Mouse (Mus musculus) layer of hippocampus, adult 8-10 months (tissue): ENCODE measurements around the gene Evl. TPM values are rescaled to one million over a fixed set of nuclear protein-coding genes. Genes with fewer than 3 reads are reported as not detected.

Experiments
- DNase-seq, 2 experiments: peaks; one replicate each; pipeline ENCODE4 v3.0.0; 2022; ENCODE audit warnings: low spot score in 2 of 2
- total RNA-seq, 4 experiments: library from RNA; stranded (reverse); gene quantifications; 2 replicates each; pipeline ENCODE4 v1.2.4; 2022

Gene Evl
- total RNA-seq, 4 experiments from 2014 or later: 163 to 183 (median 171) TPM

DNA sequence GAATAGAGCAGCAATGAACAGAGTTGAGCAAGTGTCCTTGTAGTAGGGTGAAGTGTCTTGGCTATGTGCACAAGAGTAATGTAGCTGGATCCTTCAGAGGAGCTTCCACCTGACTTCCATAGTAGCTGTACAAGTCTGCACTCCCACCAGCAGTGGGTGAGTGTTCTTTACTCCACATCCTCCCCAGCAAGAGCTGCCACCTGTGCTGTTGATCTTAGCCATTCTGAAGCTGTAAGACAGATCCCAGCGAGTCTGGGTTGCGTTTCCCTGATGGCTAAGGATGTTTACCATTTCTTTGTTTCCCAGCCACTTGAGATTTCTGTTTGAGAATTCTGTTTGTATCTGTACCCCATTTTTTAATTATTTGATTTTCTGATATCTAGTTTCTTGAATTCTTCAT, 35.6 kb downstream of the Evl start:
- no peak for DNase-seq

DNA sequence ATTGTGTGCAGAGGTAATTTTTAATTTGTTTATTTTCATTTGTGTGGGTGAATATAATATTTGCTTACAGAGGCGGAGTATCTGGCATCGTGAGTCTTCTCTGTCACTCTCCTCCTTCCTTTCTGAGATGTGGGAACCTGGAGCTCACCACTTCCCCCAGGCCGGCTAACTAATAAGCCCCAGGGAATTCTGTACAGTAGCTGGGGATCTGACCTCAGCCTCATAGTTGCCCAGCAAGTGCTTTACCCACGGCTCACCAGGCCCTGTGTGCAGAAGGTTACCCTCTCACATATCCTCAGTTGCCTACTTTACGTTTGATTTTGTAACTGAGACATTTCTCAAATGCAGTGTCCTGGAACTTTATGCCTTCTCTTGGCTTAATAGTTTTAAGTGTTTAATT, 37.1 kb downstream of the Evl start:
- DNase-seq: no peak

DNA sequence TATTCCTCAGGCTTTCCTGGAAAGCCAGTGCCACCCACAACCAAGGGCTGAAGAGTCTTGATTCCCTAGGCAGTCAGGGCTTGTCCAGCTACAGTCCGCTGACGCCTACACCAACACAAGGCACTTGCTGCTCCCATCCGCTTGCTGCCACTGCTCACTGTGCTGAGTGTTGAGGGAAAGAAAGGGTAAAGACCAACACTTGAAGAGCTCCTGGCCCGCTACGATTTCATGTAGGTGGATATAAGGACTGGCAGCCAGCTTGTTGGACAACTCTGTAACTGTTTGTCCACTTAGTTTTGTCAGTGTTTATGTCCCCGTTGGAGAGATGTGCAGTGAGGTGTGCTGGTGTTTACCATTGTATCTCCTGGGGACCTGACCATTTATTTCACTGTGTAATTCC, 38.3 kb downstream of the Evl start:
- no peak for DNase-seq

DNA sequence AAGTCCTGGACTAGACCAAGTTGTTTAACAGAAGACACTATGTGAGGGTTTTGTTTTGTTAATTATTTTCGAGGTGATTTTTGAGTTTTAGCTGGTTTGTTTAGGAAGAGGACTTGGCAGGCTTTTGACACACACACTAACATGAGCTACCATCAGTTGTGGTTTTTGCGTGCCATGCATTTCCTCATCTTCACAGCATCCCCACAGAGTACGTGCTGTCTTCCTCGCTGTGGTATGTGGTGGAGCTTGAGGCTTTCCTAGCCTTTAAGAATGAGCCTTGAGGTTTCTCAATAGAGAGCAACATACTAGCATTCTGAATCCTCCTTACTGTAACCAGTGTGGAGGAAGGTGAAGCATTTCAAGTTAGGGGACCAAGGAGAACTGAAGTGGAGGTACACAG, 46.3 kb downstream of the Evl start:
- DNase-seq: no peak

DNA sequence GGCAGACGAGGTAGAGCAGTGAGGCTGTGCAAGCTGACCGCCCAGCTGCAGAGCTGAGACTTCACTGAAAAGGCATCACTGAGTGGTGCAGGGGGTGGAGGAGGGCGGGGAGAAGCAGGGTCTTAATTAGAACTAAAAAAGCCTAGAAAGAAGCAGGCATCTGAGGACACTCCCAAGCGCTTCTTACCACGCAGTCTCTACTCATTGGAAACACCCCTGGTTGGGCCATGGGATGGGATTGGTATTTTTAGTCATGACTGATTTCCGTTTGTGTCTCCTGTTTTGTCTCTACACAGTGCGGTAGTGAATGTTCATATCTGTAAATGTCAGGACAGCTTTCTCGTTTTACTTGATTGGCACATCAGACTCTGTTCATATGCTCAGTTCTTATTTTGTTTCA, 46.8 kb downstream of the Evl start:
- DNase-seq: no peak

DNA sequence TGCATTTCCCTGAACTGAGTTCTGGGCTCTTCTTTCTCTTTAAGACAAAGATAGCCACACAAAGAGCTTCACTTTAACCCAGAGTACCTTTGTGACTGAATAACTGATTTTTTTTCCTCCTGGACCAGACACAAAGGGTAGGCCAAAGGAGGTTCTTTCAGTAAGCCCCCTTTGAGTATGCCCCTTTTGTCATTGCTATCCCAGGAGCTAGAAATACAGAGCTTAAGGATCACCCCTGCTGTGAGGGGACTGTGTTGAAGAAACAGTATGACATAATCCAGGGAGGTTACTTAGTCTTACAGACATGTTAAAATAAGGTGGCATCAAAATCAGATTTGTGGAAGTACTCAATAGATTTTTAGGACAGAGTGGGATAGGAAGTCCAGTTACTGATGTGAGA, 50.0 kb downstream of the Evl start:
- DNase-seq: no peak

DNA sequence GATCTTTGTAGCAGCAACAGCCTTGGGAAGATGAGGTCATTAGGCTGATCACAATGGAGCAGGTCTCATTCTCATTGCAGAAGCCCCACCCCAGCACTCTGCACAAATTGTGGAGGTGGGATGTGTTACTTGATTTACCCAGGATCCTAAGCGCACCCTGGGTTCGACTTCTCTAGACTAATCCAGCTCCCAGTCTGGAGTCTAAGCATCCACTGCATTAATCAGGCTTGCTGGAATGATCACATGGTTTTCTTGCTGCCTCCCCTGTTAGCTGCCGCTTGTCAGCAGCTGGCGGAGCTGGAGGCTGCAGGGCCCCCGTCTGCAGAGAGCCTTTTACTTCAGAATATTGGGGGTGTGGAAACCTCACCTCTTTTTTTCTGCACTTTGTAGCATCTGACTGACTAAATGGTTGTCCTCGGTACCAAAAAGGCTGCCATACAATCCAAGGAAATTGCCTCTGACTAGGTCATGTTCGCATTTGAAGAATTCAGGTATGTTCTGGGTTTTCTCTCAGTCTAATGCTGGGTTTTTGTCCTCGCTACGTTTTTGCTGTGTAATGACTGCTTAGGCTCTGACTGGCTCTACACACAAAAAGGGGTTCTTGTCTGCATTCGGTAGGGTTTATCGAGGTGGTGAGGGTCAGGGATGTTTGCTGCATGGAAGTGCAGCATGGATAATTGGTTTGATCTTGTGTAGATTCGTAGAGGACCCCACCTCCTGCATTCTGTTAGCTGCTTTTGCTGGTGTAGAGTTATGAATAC, 51.2 kb downstream of the Evl start:
- DNase-seq: peak; percentile 13 to 15

DNA sequence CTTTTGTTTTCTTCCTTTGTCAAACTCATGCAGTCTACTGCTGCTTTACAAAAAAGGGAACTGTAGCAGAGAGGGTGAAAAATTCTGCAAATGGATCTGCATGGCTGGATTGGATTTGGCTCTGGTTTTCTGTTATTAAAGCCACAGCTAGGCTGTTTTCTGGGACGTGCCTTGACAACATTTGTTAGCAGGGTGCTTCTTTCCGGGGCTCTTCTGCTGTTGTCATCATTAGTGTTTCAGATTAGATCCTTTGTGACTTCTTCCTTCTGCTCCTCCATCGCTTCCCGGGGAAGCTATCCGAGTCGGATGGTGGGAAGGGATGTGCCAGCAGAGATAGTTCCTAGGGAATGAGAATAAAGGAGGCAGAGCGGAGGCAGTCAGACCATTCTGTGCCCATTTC, 51.8 kb downstream of the Evl start:
- peak in 1 of 2 experiments; percentile 15 for DNase-seq

DNA sequence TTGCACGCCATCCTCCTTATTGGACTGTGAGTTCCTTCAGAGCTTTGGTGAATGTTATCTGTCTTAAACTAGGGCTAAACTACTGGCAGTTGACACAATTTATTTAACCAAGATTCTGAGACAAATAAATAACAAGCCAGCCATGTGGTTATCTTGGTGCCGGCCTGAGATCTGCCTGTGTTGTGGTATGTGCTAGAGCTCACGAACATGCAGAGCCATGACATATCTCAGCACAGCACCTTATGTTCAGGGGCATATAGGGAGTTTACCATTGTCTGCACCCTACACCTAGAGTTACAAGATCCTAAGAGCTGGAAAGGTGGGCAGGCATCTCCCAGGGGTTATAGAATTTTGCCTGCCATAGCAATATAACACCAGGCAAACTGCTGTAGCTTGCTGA, 54.9 kb downstream of the Evl start:
- DNase-seq: no peak

DNA sequence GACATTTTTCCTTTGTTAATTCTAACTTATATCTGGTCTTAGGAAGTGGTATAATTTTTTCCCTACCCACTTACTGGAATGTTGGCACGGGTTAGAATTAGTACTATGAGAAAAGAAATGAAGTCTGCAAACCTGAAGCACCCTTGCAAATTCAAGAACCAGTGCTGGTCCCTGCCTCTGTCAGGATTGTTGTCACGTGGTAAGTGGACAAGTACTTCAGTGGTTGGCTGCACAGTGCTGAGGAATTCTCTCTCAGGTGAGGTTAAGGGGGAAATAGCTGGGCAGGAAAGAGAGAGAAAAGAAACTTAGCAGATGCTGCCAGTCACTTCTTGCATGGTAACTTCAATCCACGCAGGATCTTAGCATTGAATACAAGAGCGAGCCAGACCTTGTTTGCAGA, 55.7 kb downstream of the Evl start:
- DNase-seq: no peak

DNA sequence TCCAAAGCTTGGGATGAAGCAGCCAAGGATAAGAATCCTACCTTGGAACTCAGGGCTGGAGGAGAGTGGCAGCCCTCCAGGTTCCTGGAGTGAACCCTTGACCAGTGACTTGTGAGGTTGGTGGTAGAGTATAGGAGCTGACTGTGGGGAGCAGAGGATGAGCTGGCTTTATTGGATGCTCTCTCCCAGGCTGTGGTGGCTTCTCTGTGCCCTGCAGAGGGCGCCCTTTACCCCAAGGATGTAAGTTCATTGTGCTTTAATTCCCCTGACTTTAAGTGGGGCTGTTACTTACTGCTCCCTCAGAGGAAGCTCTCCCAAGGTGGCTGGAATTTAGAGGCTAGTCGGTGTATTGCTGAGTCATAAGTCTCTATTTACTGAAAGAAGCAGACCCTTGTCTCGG, 58.6 kb downstream of the Evl start:
- DNase-seq: peak in 1 of 2 experiments; percentile 44

DNA sequence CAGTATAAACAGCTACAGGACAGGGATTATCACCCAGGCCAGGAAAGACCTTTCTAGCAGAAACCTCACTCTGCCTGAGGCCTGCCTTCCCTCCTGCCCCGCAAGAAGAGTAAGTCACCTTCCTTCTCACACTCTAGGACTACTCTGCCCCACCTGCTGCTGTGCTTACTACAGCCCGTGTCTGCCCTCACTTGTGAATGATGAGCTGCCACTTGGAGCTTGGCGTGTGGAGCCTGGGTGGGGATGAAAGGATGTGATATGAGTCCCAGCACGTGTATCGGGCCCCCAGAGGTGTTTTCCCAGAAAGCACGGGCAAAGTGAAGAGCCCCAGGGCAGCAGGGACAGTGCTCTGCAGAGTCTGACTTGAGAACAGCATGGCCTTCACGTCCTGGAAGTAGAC, 63.0 kb downstream of the Evl start:
- DNase-seq: no peak

DNA sequence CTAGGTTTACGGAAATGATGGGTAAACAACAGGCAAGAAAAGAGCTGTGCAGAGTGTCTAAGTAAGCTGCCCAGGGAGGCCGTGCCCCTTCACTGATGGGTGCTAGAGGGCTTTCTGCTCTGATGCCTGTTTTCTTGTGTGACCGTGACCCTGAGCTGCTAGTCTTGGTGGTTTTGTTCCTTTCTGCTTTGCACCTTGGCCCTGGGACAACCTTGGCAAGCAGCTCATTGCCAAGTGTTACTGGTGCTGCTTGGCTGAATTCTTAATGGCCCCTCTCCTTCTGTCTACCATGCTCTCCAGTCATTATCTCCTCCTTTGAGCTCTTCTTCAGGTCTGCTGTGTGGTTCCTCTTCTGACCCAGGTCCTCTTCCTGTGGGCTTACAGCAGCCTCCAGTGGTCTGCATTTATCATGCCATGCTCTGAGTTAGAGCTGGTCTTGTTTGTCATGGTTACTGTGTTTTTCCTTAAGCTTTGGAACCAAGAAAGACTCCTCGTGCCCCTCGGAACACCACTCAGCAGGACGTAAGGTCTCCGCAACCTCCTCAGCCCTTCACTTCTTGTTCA, 65.4 kb downstream of the Evl start:
- no peak for DNase-seq

DNA sequence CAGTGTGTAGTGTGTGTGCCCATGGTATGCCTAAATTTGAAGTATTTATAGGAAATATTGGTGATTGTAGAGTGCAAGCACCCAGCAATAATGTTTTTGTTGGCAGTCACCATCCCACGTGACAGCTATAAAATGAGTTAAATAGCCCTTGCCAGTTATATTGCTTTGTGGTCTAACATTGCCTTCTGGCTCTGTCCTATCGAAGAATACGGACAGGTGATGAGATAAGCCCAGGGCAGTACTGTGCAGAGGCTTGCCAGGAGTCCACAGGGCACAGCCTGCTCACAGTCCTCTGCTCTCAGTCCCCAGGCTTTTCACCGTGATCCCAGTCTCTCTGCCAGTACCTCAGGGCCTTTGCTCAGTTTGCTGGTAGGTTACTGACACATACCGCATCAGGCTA, 67.9 kb downstream of the Evl start:
- DNase-seq: no peak

DNA sequence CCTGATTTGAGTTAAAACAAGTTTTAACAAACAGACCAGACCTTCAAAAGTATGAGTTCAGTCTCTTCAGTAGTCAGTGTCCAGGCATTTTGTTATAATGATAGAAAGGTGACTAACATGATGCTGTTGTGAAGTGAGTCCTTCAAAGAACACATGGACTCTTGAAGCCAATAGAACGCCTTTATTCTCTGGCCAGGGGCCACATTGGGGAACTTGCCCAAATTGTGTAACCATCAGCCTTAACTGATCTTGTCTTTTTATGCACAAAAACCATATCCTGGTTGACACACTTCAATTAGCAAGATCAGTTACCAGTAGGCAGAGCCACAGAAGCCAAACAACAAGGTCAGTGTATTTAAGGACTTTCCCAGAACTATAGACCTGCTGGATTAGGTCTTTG, 75.0 kb downstream of the Evl start:
- DNase-seq: no peak

DNA sequence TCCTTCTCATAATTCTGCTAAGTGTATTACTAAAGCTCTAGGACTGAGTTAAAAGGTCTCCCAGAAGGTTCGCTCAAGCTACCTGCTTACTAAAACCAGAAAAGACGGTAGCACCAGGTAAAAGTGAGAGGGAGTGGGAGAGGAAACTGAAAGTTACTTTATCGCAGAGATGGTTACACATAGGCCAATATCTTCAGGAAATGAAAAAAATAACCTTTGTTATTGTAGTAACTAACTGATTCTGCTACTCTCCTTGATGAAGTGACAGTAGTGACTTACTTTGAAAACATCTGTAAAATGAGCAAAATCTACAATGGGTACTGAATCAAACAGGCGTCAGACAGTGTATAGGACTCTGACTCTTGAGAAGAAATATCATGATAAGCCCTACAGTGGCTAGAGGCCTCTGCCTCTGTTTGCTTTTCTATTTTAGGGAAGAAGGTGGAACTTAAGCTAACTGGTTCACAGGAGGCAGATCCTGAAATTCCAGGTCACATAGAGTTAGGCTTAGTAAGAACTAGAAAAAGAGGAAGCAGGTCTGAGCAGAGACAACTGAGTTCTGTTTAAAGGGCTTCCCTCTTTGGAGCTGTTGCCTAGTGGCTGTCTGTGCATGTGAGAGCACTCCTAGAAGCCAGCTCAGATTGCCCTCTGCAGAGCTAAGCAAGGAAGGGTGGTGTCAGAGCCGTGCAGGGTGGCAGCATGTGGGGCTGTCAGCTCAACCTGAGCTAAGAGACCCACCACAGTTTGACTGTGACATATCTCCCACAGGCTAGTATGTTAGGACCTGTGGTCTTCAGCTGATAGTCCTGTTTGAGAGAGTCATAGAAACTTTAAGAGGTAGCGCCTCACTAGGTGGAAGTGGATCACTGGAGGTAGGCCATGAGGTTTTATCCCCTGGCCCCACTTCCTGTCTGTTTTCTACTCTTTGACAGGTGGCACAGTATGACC, 76.5 kb downstream of the Evl start:
- no peak for DNase-seq

DNA sequence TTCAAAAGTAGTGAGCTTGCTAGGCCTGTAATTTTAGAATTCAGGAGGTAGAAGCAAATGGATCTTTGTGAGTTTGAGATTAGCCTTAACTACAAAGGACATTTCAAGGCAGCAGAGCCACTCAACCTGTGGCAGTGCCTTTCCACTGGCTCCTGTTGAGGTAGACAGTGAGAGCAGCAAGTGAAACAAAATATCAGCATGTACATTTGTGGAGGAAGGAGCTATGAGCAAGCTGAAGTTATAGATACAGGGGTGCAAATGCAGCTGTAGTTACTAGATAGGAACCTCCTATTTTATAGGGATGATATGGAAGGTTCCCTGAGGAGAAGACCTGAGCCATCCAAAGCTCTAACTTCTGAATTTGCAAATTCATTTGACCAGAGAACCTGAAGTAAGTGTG, 78.0 kb downstream of the Evl start:
- no peak for DNase-seq

DNA sequence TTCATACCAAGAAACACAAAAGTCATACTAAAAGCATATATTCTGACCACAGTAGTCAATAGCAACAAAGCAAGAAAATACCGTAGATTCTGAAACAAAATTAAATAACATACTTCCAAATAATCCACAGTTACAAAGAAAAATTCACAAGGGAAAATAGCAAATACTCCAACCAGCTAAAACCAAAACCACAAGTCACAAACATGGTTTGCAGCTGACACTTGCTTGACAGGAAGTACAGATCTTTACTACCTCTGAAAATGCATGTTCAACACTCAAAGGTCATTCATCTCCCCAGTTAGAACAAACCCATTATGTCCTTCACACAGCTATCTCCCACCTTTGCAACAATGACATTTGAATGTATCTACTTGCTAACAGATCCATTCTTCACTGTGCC, 79.5 kb downstream of the Evl start:
- no peak for DNase-seq

DNA sequence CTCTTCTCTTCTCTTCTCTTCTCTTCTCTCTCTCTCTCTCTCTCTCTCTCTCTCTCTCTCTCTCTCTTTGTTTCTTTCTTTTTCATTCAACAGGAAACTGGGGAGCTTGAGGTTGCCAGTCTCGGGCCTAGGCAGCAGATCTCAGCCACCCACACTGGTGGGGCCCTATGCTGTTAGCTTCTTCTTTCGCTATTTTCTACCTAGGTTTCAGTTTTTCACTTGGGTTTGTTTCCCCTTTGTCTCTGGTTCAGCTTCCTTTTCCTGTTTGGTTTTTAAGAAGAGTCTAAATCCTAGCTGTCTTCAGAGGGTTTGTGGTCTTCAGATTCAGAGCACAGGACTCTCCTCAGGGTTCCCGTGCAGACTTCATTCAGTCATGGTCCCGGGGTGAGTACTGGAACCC, 81.0 kb downstream of the Evl start:
- no peak for DNase-seq

DNA sequence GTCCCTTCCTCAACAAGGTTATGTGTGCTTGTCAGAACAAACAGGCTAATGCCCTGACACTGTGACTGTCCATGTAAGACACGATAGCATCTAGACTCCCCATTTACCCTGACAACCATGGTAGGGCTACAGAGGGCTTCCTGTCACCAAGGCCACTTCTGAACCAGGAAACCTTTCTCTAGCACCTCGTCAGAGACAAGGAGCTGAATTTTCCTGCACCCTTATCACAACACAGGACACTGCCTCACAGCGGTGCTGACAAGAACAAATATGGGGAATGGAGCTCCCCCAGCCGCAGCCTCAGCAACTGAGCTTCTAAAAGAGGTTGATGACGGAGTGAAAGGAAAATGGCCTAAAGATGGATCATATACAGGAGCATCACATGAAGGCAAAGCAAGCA, 82.9 kb downstream of the Evl start:
- DNase-seq: no peak

DNA sequence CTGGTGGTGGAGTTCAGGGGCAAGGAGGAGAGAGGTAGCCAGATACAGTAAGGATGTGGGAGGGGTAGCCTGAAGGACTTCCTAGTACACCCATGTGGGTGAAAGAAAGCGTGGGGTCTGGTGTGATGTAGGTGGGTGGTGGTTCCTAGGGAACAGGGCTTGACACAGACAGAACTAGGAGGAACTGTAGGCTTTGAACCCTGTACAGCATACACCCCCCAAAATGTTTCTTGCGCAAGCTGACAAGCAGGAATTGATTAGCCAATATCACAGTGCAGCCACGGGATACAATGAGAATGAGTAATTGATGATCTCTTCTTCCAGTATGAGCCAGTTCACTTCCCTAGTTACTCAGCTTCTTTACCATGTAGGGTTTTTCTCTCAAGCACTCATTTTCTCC, 84.6 kb downstream of the Evl start:
- no peak for DNase-seq

DNA sequence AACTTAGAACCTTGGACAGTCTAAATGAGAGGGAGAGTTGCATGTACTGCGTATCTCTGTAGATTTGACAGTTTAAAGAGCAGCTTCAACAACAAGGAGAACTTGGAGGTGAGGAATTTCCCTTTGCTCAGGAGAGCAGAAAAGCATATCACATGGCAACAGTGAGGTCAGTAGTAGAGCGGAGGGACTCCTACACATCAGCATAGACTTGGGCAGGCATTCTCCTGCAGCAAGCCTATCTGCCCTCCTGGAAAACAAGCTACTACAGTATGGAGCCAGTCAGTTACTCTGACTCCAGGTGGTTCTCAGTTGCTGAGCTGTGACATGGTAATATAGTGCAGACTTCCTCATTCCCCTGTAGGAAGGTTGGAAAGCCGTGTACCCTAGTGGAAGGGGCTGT, 87.5 kb downstream of the Evl start:
- DNase-seq: no peak
